Mouse (Mus musculus): ENCODE results near the gene Prps1.

- peak; percentile 48; the same call in 1 of the 2 replicates for TF ChIP-seq CTCF (IDR thresholded peaks at IDR 0.05; ENCODE audit: extremely low read depth, insufficient read depth, insufficient read length, insufficient replicate concordance)
- TF ChIP-seq POLR2A (IDR thresholded peaks at IDR 0.05; ENCODE audit: low read depth, low read length), result no peak
Measured at GRCm38 (mm10) chrX:140479171-140479570, 22.8 kb downstream of the Prps1 start.

Data from spleen, adult 2 months (tissue).